Mouse (Mus musculus) NIH3T3 (cell line): ENCODE data around the gene Tnfsf9.
"Not testable (repeated sequence)": the region's sequence is repeated elsewhere in the genome, so short reads cannot be mapped to it uniquely, and the experiment has no call there.

ENCODE experiments used
- DNase-seq: peaks from one replicate; pipeline ENCODE4 v3.0.0-alpha.2; 2012; ENCODE audit warnings: low read depth

The Tnfsf9 gene

GRCm38 (mm10) chr17:57095855-57096622, 9.1 kb upstream of the Tnfsf9 start:
- DNase-seq = peak; percentile 65

- peak; percentile 91 for DNase-seq
Measured at GRCm38 (mm10) chr17:57096623-57096920, 8.6 kb upstream of the Tnfsf9 start.

GRCm38 (mm10) chr17:57098321-57098720, 6.8 kb upstream of the Tnfsf9 start:
- no peak for DNase-seq

GRCm38 (mm10) chr17:57099629-57100325, 5.3 kb upstream of the Tnfsf9 start:
- no peak for DNase-seq

GRCm38 (mm10) chr17:57102276-57102675, 2.8 kb upstream of the Tnfsf9 start:
- peak; percentile 63 for DNase-seq

GRCm38 (mm10) chr17:57104496-57104895, 629 bp upstream of the Tnfsf9 start:
- DNase-seq = peak; percentile 45

- DNase-seq = no peak
Measured at GRCm38 (mm10) chr17:57106035-57106368, 877 bp downstream of the Tnfsf9 start.

- no peak for DNase-seq
Measured at GRCm38 (mm10) chr17:57107064-57107463, 1.9 kb downstream of the Tnfsf9 start.

- DNase-seq = no peak
Measured at GRCm38 (mm10) chr17:57108040-57108665, 3.0 kb downstream of the Tnfsf9 start.

GRCm38 (mm10) chr17:57108666-57109171, 3.6 kb downstream of the Tnfsf9 start:
- peak; percentile 82 for DNase-seq

GRCm38 (mm10) chr17:57110005-57110404, 4.9 kb downstream of the Tnfsf9 start:
- DNase-seq = no peak

GRCm38 (mm10) chr17:57112768-57113474, 7.8 kb downstream of the Tnfsf9 start:
- DNase-seq = peak; percentile 27

GRCm38 (mm10) chr17:57116801-57117200, 11.7 kb downstream of the Tnfsf9 start:
- DNase-seq = no peak

GRCm38 (mm10) chr17:57118524-57119349, 13.6 kb downstream of the Tnfsf9 start:
- DNase-seq = no peak

- DNase-seq = no peak
Measured at GRCm38 (mm10) chr17:57121856-57122255, 16.7 kb downstream of the Tnfsf9 start.

- DNase-seq = no peak
Measured at GRCm38 (mm10) chr17:57123192-57124118, 18.3 kb downstream of the Tnfsf9 start.

GRCm38 (mm10) chr17:57124792-57125191, 19.7 kb downstream of the Tnfsf9 start:
- DNase-seq = no peak

GRCm38 (mm10) chr17:57125853-57126622, 20.9 kb downstream of the Tnfsf9 start:
- DNase-seq = no peak

GRCm38 (mm10) chr17:57131793-57132192, 26.7 kb downstream of the Tnfsf9 start:
- no peak for DNase-seq

- DNase-seq = not testable (repeated sequence)
Measured at GRCm38 (mm10) chr17:57134021-57134420, 28.9 kb downstream of the Tnfsf9 start.
